Mouse (Mus musculus) testis, adult 2 months (tissue): Measurements from ENCODE around the gene Fam98c.
A peak's percentile ranks its signal among the peaks of the same experiment; 100 is the strongest.

Experiments used
- CTCF ChIP-seq: fragments of 200-500 bp; IDR thresholded peaks from 2 replicates; pipeline ENCODE4 v1.5.1; 2012; ENCODE audit warnings: low read depth, mild to moderate bottlenecking, inconsistent platforms, low read length, moderate library complexity; ENCODE audit not compliant: control insufficient read depth, insufficient read depth, insufficient replicate concordance
- POLR2A ChIP-seq: fragments of 200-500 bp; IDR thresholded peaks from 2 replicates; pipeline ENCODE4 v1.6.1; 2012; ENCODE audit warnings: low read depth, mild to moderate bottlenecking, inconsistent platforms, low read length, moderate library complexity; ENCODE audit not compliant: control insufficient read depth

DNA sequence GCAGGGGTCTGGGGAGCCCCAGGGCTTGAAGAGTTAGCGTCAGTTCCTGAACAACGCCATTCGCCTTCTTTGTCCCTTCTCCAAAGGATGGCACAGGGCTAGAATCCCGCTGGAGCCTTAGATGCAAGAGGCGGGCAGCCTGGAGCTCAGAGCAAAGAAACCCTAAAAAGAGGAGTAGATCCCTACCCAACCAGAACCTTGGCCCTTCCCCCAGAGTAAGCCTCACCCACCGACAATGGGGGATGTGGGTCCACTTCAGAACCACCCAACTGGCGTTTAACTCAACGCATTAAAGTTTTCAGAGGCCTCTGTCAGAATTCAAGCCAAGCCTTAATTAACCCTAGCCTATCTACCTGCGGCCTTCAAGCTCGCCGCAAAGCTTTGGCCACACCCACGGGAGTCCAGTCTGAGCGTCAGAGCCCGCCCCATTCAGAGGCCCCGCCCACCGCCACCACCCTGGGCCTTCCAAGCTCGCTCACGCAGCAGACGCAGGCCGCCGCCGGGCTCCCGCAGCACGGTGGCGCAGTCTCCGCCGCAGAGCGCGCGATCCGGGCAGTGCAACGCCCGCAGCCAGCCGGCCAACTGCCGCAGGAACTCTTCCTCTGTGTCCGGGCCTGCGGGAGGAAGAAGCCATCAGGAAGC, 717 bp downstream of the Fam98c start:
- TF ChIP-seq POLR2A (peak; percentile 56), CTCF (no peak)
